Comparison of ENCODE assay signal across 8 mouse cellular contexts in genomic region chr19:47854796-47855783, GRCm38 (mm10). TPM values are rescaled to one million over a fixed set of nuclear protein-coding genes. Genes with fewer than 3 reads are reported as not detected.
A peak's percentile ranks its signal among the peaks of the same experiment; 100 is the strongest.
DNase-seq lines count a peak whose midpoint lies in the region; ATAC-seq and TF ChIP-seq lines count a peak whose summit lies in the region.

Gene Gsto1 (plus strand): TSS chr19:47854970.

- no peaks in the 10 kb centered on the region for H3K9me3 ChIP-seq in embryonic facial prominence, embryonic 12.5 days
- H3K9me3 ChIP-seq in limb, embryonic 11.5 days (ENCODE audit: control insufficient read depth, low read length): no peaks in the 10 kb centered on the region
- H3K9me3 ChIP-seq in midbrain, embryonic 13.5 days: no peaks in the 10 kb centered on the region

- H3K36me3 ChIP-seq in embryonic facial prominence, embryonic 12.5 days: peaks cover 21% of the 10 kb centered on the region
- H3K36me3 ChIP-seq in kidney, adult 2 months (ENCODE audit: control insufficient read depth, insufficient read depth, low read length): no peaks in the 10 kb centered on the region; the same call in 1 of the 2 replicates
- 0 out of 2 replicates have a peak, but pooled peaks cover 2% of the 10 kb centered on the region for H3K36me3 ChIP-seq in limb, embryonic 11.5 days (ENCODE audit: control insufficient read depth, insufficient read depth, low read length)
- H3K36me3 ChIP-seq in midbrain, embryonic 13.5 days: 0 out of 2 replicates have a peak, but pooled peaks cover 7% of the 10 kb centered on the region
- H3K36me3 ChIP-seq in small intestine, adult 2 months (ENCODE audit: control insufficient read depth, insufficient read depth, low read length): peaks cover 24% of the 10 kb centered on the region

- H3K4me3 ChIP-seq in embryonic facial prominence, embryonic 12.5 days: peak within 1 kb of the TSS; percentile 70
- peak within 1 kb of the TSS; percentile 58 for H3K4me3 ChIP-seq in kidney, adult 2 months (ENCODE audit: insufficient read depth, low read depth, low read length)
- H3K4me3 ChIP-seq in limb, embryonic 11.5 days (ENCODE audit: low read depth, low read length): peak within 1 kb of the TSS; percentile 69
- H3K4me3 ChIP-seq in midbrain, embryonic 13.5 days (replicated peaks): peak within 1 kb of the TSS; percentile 71
- H3K4me3 ChIP-seq in small intestine, adult 2 months (ENCODE audit: low read depth, low read length): peak within 1 kb of the TSS; percentile 82

- under 1% methylated on average over 60 of the region's 60 CpGs for WGBS in embryonic facial prominence, embryonic 12.5 days
- 1% methylated on average over 60 of the region's 60 CpGs for WGBS in kidney, adult 2 months
- WGBS in limb, embryonic 11.5 days: under 1% methylated on average over 60 of the region's 60 CpGs
- under 1% methylated on average over 59 of the region's 60 CpGs for WGBS in midbrain, embryonic 13.5 days
- under 1% methylated on average over 60 of the region's 60 CpGs for WGBS in small intestine, adult 2 months

- peak; percentile 94 for DNase-seq in 3134 (ENCODE audit: extremely low read depth, insufficient read length, low spot score)
- DNase-seq in adrenal gland, postnatal 25 days: peak; percentile 93
- DNase-seq in heart, adult 18-20 months: peak; percentile 92 to 96
- DNase-seq in kidney, adult 2 months: peak; percentile 93
- peak; percentile 95 for DNase-seq in limb, embryonic 11.5 days (ENCODE audit: low spot score)

- no peak for TF ChIP-seq CTCF in kidney, adult 2 months (conservative IDR thresholded peaks at IDR 0.05; ENCODE audit: insufficient read depth, insufficient read length, low read depth, low read length)
- TF ChIP-seq CTCF in small intestine, adult 2 months (IDR thresholded peaks at IDR 0.05; ENCODE audit: extremely low read depth, insufficient read length, insufficient replicate concordance, low read depth, low read length): no peak

- H3K27ac ChIP-seq in embryonic facial prominence, embryonic 12.5 days: peak within 1 kb of the TSS; percentile 90
- H3K27ac ChIP-seq in kidney, adult 2 months (ENCODE audit: insufficient read depth, low read depth, low read length): 0 out of 2 replicates have a peak within 1 kb of the TSS, but pooled peaks have one; percentile 8
- peak within 1 kb of the TSS; percentile 84 for H3K27ac ChIP-seq in limb, embryonic 11.5 days (replicated peaks; ENCODE audit: low read depth, low read length)
- peak within 1 kb of the TSS; percentile 45 for H3K27ac ChIP-seq in midbrain, embryonic 13.5 days
- peak within 1 kb of the TSS; percentile 66 for H3K27ac ChIP-seq in small intestine, adult 2 months (ENCODE audit: insufficient read depth, low read depth, low read length)

- peak; percentile 75 for TF ChIP-seq POLR2A in kidney, adult 2 months (IDR thresholded peaks at IDR 0.05; ENCODE audit: low read depth, low read length)
- peak; percentile 98 for TF ChIP-seq POLR2A in small intestine, adult 2 months (IDR thresholded peaks at IDR 0.05; ENCODE audit: low read depth, low read length)

- peak; percentile 91 for ATAC-seq in embryonic facial prominence, embryonic 12.5 days (ENCODE audit: insufficient number of reproducible peaks, insufficient read depth, low FRiP score, low TSS enrichment)
- peak; percentile 95 for ATAC-seq in limb, embryonic 11.5 days (ENCODE audit: insufficient number of reproducible peaks, low FRiP score, low TSS enrichment, low read depth)
- ATAC-seq in midbrain, embryonic 13.5 days: peak; percentile 96

- peak within 1 kb of the TSS; percentile 80 for H3K9ac ChIP-seq in embryonic facial prominence, embryonic 12.5 days
- peak within 1 kb of the TSS; percentile 76 for H3K9ac ChIP-seq in limb, embryonic 11.5 days (ENCODE audit: low read length)
- H3K9ac ChIP-seq in midbrain, embryonic 13.5 days (replicated peaks): peak within 1 kb of the TSS; percentile 81

- peaks cover 13% of the 10 kb centered on the region; the same call in 1 of the 2 replicates for H3K4me1 ChIP-seq in embryonic facial prominence, embryonic 12.5 days
- peaks cover 6% of the 10 kb centered on the region; the same call in 1 of the 2 replicates for H3K4me1 ChIP-seq in kidney, adult 2 months (ENCODE audit: control insufficient read depth, insufficient read depth, low read length)
- peaks cover 3% of the 10 kb centered on the region; the same call in 1 of the 2 replicates for H3K4me1 ChIP-seq in limb, embryonic 11.5 days (ENCODE audit: control insufficient read depth, insufficient read depth, low read length)
- peaks cover 28% of the 10 kb centered on the region for H3K4me1 ChIP-seq in midbrain, embryonic 13.5 days (replicated peaks)
- peaks cover 4% of the 10 kb centered on the region for H3K4me1 ChIP-seq in small intestine, adult 2 months (ENCODE audit: control insufficient read depth, insufficient read depth, insufficient read length, low read length)

- H3K4me2 ChIP-seq in embryonic facial prominence, embryonic 12.5 days (replicated peaks): peak within 1 kb of the TSS; percentile 86
- peak within 1 kb of the TSS; percentile 85 for H3K4me2 ChIP-seq in limb, embryonic 11.5 days (ENCODE audit: low read depth, severe bottlenecking)
- peak within 1 kb of the TSS; percentile 95 for H3K4me2 ChIP-seq in midbrain, embryonic 13.5 days (replicated peaks)

- H3K27me3 ChIP-seq in embryonic facial prominence, embryonic 12.5 days: no peaks in the 10 kb centered on the region
- no peaks in the 10 kb centered on the region for H3K27me3 ChIP-seq in kidney, adult 2 months (replicated peaks; ENCODE audit: control insufficient read depth, insufficient read depth, low read length)
- no peaks in the 10 kb centered on the region for H3K27me3 ChIP-seq in limb, embryonic 11.5 days (ENCODE audit: control insufficient read depth, insufficient read depth, low read length)
- H3K27me3 ChIP-seq in midbrain, embryonic 13.5 days: peaks cover 11% of the 10 kb centered on the region; the same call in 1 of the 2 replicates
- no peaks in the 10 kb centered on the region for H3K27me3 ChIP-seq in small intestine, adult 2 months (ENCODE audit: control insufficient read depth, insufficient read depth, low read length)

RNA-seq across cellular contexts. Expression of gene Gsto1, which starts in this region (rescaled TPM):
- total RNA-seq in adrenal gland, postnatal 25 days (2021): 143 and 204 TPM in 2 replicates
- polyA plus RNA-seq in embryonic facial prominence, embryonic 12.5 days (2016; fragmentation: Nextera tagmentation; extraction: Ambion mirVana): 156 and 158 TPM in 2 replicates
- total RNA-seq in heart, adult 18-20 months (2021): 100 to 1,000 TPM; 207 to 211 TPM
- polyA plus RNA-seq in kidney, adult 2 months (2012; rRNA removed): 82.5 and 85.1 TPM in 2 replicates
- 232 and 249 TPM in 2 replicates for polyA plus RNA-seq in limb, embryonic 11.5 days (2014; fragmentation: Nextera tagmentation; extraction: Ambion mirVana)
- polyA plus RNA-seq in midbrain, embryonic 13.5 days (2015; fragmentation: Nextera tagmentation; extraction: Ambion mirVana): 89.1 and 98.3 TPM in 2 replicates
- polyA plus RNA-seq in small intestine, adult 2 months (2012; rRNA removed): 242 and 363 TPM in 2 replicates

Comparison
In these comparisons a context has a peak if more than half of its experiments do, and no peak if none do; other contexts are left out.
1. Peak in every context shown above with its lines: DNase-seq, ATAC-seq, H3K4me3 ChIP-seq and H3K27ac ChIP-seq.
2. H3K27ac ChIP-seq: peak in every context shown above with its lines; median percentile 90 in embryonic facial prominence, embryonic 12.5 days; 84 in limb, embryonic 11.5 days; 66 in small intestine, adult 2 months; 45 in midbrain, embryonic 13.5 days; 8 in kidney, adult 2 months.